Mouse (Mus musculus) forebrain, postnatal 0 days (tissue): Measurements from ENCODE around the gene Hspa2. TPM values are rescaled to one million over a fixed set of nuclear protein-coding genes. Genes with fewer than 3 reads are reported as not detected.

Experiments
- ATAC-seq: fragments of 200-750 bp; cut with Nextera tagmentation; 2 replicates; pipeline ENCODE4 v1.8.0; 2017; ENCODE audit warnings: mild to moderate bottlenecking, moderate library complexity
- DNase-seq: peaks from one replicate; pipeline ENCODE4 v3.0.0-alpha.2; 2015
- H3K27ac ChIP-seq: fragments of 300-500 bp; sonication (generic); 2 replicates; pipeline ENCODE4 v1.5.1; 2014; ENCODE audit warnings: low read depth, mild to moderate bottlenecking, antibody characterized with exemption, low read length, moderate library complexity, mixed read lengths
- H3K27me3 ChIP-seq: fragments of 300-500 bp; sonication (generic); 2 replicates; pipeline ENCODE4 v1.6.1; 2014; ENCODE audit warnings: mild to moderate bottlenecking, low read length, mixed read lengths; ENCODE audit not compliant: insufficient read depth
- H3K36me3 ChIP-seq: fragments of 300-500 bp; sonication (generic); 2 replicates; pipeline ENCODE4 v1.6.1; 2014; ENCODE audit warnings: mild to moderate bottlenecking, moderate library complexity; ENCODE audit not compliant: insufficient read depth
- H3K4me1 ChIP-seq: fragments of 300-500 bp; sonication (generic); 2 replicates; pipeline ENCODE4 v1.6.1; 2014; ENCODE audit warnings: antibody characterized with exemption; ENCODE audit not compliant: insufficient read depth
- H3K4me2 ChIP-seq: fragments of 300-500 bp; sonication (generic); 2 replicates; pipeline ENCODE4 v1.6.1; 2014; ENCODE audit warnings: low read depth, mild to moderate bottlenecking, moderate library complexity
- H3K4me3 ChIP-seq: fragments of 300-500 bp; sonication (generic); 2 replicates; pipeline ENCODE4 v1.5.1; 2014; ENCODE audit warnings: low read depth, low read length, mixed read lengths
- H3K9ac ChIP-seq: fragments of 300-500 bp; sonication (generic); 2 replicates; pipeline ENCODE4 v1.6.1; 2014; ENCODE audit warnings: mild to moderate bottlenecking
- H3K9me3 ChIP-seq: fragments of 300-500 bp; sonication (generic); 2 replicates; pipeline ENCODE4 v1.6.1; 2016; ENCODE audit warnings: low read length
- CTCF ChIP-seq: sonication (generic); IDR thresholded peaks from 2 replicates; pipeline ENCODE4 v1.5.1; 2016; ENCODE audit warnings: antibody characterized with exemption, control low read depth, low read depth
- WGBS: fragments of 180-500 bp; shearing (Covaris S2); extraction: QIAGEN DNeasy Blood & Tissue Kit; methylation state at CpG from one replicate; pipeline ENCODE4 v1.1.7; 2014; 5-methylcytosine and 5-hydroxymethylcytosine counted together
- polyA plus RNA-seq: library from polyadenylated mRNA; unstranded; fragments of >200 nt; fragmentation: Nextera tagmentation; extraction: Ambion mirVana; gene quantifications from 2 replicates; pipeline ENCODE4 v1.2.1, GENCODE M21; 2015
- total RNA-seq: library from RNA; depleted of rRNA; stranded (reverse); fragments of >200 nt; gene quantifications from 2 replicates; pipeline ENCODE4 v1.2.3, GENCODE M21; 2014

Hspa2 gene
- total and polyA plus RNA-seq, 2 experiments from 2014 or later = 10.6 to 11.6 TPM

DNA sequence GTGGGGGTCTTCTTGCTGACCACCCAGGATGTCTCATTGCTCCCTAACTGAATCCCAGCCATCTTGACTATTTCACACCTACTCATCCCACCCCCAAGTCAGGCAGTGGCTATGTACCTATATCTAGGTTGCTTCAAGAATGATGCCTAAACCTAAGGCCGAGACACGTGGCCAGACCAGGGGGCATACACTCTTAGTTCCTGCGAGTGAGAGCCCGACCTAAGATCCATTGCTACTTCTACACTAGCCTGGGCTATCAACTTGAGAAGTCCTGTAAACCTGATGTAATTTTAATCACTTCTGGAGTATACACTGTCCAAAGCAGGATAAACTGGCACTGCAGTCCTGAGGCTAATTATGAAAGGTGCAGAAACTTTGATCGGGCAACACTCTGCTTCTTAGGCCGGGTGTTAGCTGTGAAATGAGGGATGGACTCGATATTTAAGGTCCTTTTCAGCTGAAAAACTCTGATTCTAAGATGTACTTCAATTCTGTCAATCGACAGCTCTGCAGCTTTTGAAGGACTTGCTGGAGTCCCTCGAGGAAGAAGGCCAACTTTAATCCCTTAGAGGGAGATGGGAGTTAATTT, 35.7 kb upstream of the Hspa2 start:
- WGBS = 8% methylated on average over 9 of the region's 9 CpGs
- Histone ChIP-seq H3K9ac (peak overlapping the region; percentile 100), H3K27ac (peak overlapping the region; percentile 99), H3K27me3 (no peaks in the 10 kb centered on the region), H3K36me3 (no peaks in the 10 kb centered on the region), H3K4me2 (peak overlapping the region; percentile 92), H3K4me1 (peaks cover 16% of the 10 kb centered on the region), H3K4me3 (peak overlapping the region; percentile 95), H3K9me3 (no peaks in the 10 kb centered on the region)
- ATAC-seq (no peak), DNase-seq (no peak)
- no peak for TF ChIP-seq CTCF

- Histone ChIP-seq H3K4me1 (peaks cover 16% of the 10 kb centered on the region), H3K27me3 (no peaks in the 10 kb centered on the region), H3K9ac (peak overlapping the region; percentile 100), H3K9me3 (no peaks in the 10 kb centered on the region), H3K4me2 (peak overlapping the region; percentile 92), H3K27ac (peak overlapping the region; percentile 99), H3K4me3 (peak overlapping the region; percentile 95), H3K36me3 (no peaks in the 10 kb centered on the region)
- DNase-seq (peak; percentile 74), ATAC-seq (peak; percentile 38)
- no peak for TF ChIP-seq CTCF
- under 1% methylated on average over 19 of the region's 26 CpGs for WGBS
Observed at GRCm38 (mm10) chr12:76368790-76369205, 35.2 kb upstream of the Hspa2 start.

DNA sequence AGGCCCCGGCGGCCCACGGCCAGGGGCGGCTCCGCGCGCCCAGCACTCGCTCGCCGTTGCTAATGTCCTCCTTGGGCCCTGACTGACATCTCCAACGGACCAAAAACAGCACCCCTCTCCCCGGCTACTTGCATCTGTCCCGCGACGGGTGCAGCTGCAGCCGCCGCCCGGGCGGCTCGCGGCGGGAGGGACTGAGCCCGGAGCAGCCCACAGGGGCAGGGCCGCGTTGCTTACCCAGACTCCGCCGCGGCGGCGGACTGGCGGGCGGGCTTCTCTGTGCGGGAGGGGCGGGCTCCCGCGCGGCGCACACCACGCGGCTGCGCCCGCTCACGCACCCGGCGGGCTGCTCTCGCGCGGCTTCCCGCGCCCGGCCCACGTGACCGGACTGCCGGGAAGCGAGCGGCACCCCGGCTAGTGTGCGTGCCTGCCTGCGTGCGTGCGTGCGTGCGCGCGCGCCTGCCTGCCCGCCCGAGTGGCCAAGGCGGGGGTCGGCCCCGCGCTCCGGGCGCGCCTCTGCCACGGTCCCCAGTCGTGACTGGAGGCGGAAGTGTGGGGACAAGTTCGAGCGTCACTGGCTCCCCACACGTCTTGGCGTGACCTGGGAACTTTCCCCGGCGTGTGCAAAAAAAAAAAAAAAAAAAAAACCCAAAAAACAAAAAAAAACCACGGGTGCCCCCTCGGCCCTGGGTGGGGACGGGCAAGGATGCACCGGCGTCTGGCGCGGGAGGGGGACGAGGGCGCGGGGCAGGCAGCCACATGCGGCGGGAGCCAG, 34.6 kb upstream of the Hspa2 start, which contains the start of gene Zbtb25:
Zbtb25 (minus strand) TSS at position 397 of the 772 bp plus-strand sequence.
- TF ChIP-seq CTCF = no peak
- ATAC-seq = peak; percentile 94
- peak within 1 kb of the TSS; percentile 99 for H3K27ac ChIP-seq
- H3K36me3 ChIP-seq = no peaks in the 10 kb centered on the region
- H3K4me2 ChIP-seq = peak within 1 kb of the TSS; percentile 92
- under 1% methylated on average over 60 of the region's 96 CpGs for WGBS
- H3K27me3 ChIP-seq = no peaks in the 10 kb centered on the region
- H3K9ac ChIP-seq = peak within 1 kb of the TSS; percentile 100
- DNase-seq = peak; percentile 98
- H3K4me3 ChIP-seq = peak within 1 kb of the TSS; percentile 95
- peaks cover 16% of the 10 kb centered on the region for H3K4me1 ChIP-seq
- no peaks in the 10 kb centered on the region for H3K9me3 ChIP-seq

DNA sequence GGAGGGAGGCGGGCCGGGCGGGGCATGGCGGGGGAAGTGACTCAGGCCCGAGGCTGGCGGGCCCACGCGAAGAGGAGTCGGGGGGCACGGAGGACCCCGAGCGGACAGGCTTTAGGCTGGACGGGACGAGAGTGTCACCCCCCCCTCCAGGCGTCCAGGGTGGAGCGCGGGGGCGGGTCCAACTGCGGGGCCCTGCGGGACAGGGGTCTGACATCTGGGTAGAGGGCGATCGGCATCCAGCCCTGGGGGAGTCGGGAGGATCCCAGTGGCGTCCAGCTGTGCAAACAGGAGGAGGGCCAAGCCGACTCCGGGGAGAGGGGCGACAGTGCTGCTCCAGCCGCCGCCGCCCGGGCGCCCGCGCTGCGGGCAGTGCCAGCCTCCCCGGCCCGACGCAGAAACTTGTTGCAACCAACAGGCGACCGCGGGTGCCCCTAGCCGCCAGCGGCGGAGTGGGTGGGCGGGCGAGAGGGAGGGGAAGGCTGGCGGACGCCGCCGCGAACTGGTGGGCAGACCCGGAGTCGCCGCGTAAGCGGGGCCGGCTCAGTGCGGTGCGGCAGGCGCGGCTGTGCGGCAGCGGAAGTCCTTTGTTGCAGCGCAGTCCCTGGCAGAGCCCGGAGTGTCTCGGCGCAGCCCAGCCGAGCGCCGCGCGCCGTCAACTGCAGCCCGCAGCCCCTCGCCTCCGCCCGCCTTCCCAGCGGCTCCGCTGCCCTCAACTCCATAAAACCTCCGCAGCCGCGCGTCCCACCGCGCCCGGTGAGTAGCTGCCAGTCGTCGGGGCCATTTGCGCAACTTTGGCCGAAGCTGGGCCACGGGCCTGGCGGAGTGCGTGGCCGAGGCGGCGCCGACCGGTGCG, 33.8 kb upstream of the Hspa2 start, which contains the start of gene Zbtb1:
Zbtb1 (plus strand) TSS at position 289 of the 853 bp plus-strand sequence.
- no peaks in the 10 kb centered on the region for H3K27me3 ChIP-seq
- H3K9me3 ChIP-seq = no peaks in the 10 kb centered on the region
- DNase-seq (peak; percentile 78), ATAC-seq (peak; percentile 51)
- peak within 1 kb of the TSS; percentile 100 for H3K9ac ChIP-seq
- H3K36me3 ChIP-seq = no peaks in the 10 kb centered on the region
- under 1% methylated on average over 92 of the region's 99 CpGs for WGBS
- H3K27ac ChIP-seq = peak within 1 kb of the TSS; percentile 99
- H3K4me2 ChIP-seq = peak within 1 kb of the TSS; percentile 92
- H3K4me3 ChIP-seq = peak within 1 kb of the TSS; percentile 95
- H3K4me1 ChIP-seq = peaks cover 16% of the 10 kb centered on the region
- TF ChIP-seq CTCF = peak; percentile 41

DNA sequence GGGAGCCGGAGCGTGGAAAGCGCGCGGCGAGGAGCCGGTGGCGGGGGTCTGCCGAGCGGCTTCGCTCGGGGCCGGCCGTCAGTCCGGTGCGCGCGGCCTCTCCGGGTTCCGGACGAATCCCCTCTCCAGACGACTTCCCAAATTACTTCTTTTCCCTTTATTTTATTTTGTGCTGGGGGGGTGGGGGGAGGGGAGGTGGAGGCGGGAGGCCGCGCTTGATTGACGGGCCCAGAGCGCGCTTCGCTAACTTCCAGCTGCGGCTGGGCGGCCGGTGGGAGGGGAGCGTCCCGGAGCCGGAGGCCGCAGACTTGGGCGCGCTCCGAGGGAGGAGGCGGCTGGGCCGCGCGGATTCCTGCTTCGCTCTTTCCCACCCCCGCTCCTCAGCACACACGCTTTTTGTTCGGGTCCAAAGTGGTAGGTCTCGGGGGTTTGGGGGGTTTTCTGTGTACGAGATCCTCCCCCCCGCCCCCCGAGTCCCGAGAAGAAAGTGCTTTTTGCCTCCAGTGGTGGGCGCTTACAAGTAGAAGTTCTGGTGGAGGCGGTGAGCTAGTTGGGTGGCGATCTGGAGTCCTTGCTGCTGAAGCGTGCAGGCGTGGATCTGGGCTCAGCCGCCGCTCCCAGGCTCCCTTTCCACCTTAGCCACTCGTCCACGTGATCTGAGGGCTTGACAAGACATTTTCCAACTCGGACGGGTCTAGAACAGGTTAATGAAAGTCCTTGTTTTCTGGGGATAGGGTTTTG, 33.0 kb upstream of the Hspa2 start:
- TF ChIP-seq CTCF = peak; percentile 37
- peak overlapping the region; percentile 95 for H3K4me3 ChIP-seq
- peak overlapping the region; percentile 92 for H3K4me2 ChIP-seq
- DNase-seq = peak; percentile 57
- peaks cover 16% of the 10 kb centered on the region for H3K4me1 ChIP-seq
- H3K27me3 ChIP-seq = no peaks in the 10 kb centered on the region
- peak overlapping the region; percentile 100 for H3K9ac ChIP-seq
- no peaks in the 10 kb centered on the region for H3K9me3 ChIP-seq
- H3K27ac ChIP-seq = peak overlapping the region; percentile 99
- WGBS = 3% methylated on average over 63 of the region's 63 CpGs
- ATAC-seq = no peak
- H3K36me3 ChIP-seq = no peaks in the 10 kb centered on the region

GRCm38 (mm10) chr12:76372046-76372445, 31.9 kb upstream of the Hspa2 start:
- no peak for TF ChIP-seq CTCF
- Histone ChIP-seq H3K4me1 (peaks cover 15% of the 10 kb centered on the region), H3K9ac (peak overlapping the region; percentile 100), H3K27me3 (no peaks in the 10 kb centered on the region), H3K27ac (no peak overlapping the region), H3K9me3 (no peaks in the 10 kb centered on the region), H3K4me2 (peak overlapping the region; percentile 92), H3K4me3 (no peak overlapping the region), H3K36me3 (no peaks in the 10 kb centered on the region)
- DNase-seq (no peak), ATAC-seq (no peak)
- WGBS = 48% methylated on average over 7 of the region's 7 CpGs
